Mouse (Mus musculus): Measurements from ENCODE around the gene Dnmbp. TPM values are rescaled to one million over a fixed set of nuclear protein-coding genes. Genes with fewer than 3 reads are reported as not detected.

Dnmbp gene
- polyA plus RNA-seq, 1 experiment from 2014 or later = 19.2 TPM

DNA sequence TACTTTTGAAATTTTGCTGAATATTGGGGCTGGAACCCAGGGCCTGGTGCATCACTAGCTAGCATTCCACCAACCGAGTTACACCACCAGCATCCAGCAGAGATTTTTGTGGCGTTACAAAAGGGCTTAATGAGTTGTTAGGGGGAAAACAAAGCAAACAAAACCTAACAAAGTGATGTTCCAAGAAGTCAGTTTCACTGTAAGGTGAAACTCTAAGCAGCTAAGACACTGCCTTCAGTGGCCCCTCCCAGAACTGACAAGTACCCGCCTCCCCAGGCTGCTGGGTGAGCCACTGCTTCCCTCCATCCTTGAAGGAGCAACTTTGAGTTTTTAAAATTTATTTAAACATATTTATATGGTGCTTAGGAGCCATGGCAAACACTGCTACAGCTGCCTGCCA lies 59.6 kb downstream of the Dnmbp start:
- Histone ChIP-seq H3K4me3 (replicated peaks; ENCODE audit: low read depth, low read length) (no peak overlapping the region), H3K27ac (no peak overlapping the region), H3K9me3 (replicated peaks; ENCODE audit: low read length) (no peaks in the 10 kb centered on the region), H3K4me1 (replicated peaks; ENCODE audit: insufficient read depth, low read length) (peaks cover 32% of the 10 kb centered on the region), H3K27me3 (ENCODE audit: insufficient read depth, low read length) (no peaks in the 10 kb centered on the region), H3K9ac (ENCODE audit: low read depth, low read length) (no peak overlapping the region), H3K4me2 (ENCODE audit: low read length) (peak overlapping the region; percentile 67; the same call in 1 of the 2 replicates), H3K36me3 (ENCODE audit: insufficient read depth, low read length) (no peaks in the 10 kb centered on the region)
- DNase-seq (ENCODE audit: low spot score) (no peak), ATAC-seq (replicated peaks; ENCODE audit: low FRiP score, low read depth) (no peak)
- 20% methylated on average over 3 of the region's 3 CpGs for WGBS
- TF ChIP-seq CTCF (IDR thresholded peaks at IDR 0.05; ENCODE audit: low read depth) = no peak

DNA sequence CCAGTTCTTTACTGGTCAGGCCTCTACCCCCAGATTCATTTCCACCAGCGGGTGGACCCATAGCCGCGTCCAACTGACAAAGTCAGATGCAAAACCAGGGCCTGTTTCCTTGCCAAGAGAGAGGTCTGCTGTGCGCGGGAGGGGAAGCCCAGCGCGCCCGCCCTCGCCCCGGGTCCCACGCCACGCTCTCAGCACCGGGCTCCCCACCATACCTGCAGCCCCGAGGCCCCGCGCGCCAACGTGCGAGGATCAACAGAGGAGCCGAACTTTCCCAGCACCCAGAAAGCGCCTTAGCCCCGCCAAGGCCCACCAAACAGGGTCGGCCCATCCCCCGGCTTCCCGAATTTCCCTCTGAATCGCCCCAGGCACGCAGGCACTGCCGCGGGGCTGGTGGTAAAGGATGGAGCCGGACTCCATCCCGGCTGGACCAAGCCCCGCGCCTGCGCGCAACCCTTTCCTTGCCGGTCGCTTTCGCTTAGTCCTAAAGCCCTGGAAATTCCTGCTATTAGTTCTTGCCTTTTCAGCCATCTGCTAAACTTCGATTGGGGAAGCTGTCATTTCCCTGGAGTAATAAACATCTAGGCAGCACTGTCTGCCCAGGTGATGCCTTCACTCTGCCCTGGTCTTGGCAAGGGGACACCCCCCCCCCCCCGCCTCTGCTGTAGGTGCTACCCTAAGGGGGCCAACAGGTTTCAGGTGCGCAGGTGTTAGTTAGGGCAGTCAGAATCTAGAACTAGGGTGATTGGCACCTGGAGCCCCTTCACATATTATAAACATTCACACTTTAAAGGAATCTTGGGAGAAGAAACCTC lies 60.4 kb downstream of the Dnmbp start:
- no peaks in the 10 kb centered on the region for H3K27me3 ChIP-seq (ENCODE audit: insufficient read depth, low read length)
- H3K4me1 ChIP-seq (replicated peaks; ENCODE audit: insufficient read depth, low read length) = peaks cover 27% of the 10 kb centered on the region
- no peaks in the 10 kb centered on the region for H3K36me3 ChIP-seq (ENCODE audit: insufficient read depth, low read length)
- ATAC-seq (replicated peaks; ENCODE audit: low FRiP score, low read depth) (peak; percentile 85), DNase-seq (ENCODE audit: low spot score) (peak; percentile 97)
- H3K27ac ChIP-seq = peak overlapping the region; percentile 87
- peak; percentile 31; the same call in 1 of the 2 replicates for TF ChIP-seq CTCF (IDR thresholded peaks at IDR 0.05; ENCODE audit: low read depth)
- H3K4me2 ChIP-seq (ENCODE audit: low read length) = peak overlapping the region; percentile 67
- peak overlapping the region; percentile 58 for H3K4me3 ChIP-seq (replicated peaks; ENCODE audit: low read depth, low read length)
- no peaks in the 10 kb centered on the region for H3K9me3 ChIP-seq (replicated peaks; ENCODE audit: low read length)
- H3K9ac ChIP-seq (ENCODE audit: low read depth, low read length) = peak overlapping the region; percentile 69
- 2% methylated on average over 41 of the region's 41 CpGs for WGBS

DNA sequence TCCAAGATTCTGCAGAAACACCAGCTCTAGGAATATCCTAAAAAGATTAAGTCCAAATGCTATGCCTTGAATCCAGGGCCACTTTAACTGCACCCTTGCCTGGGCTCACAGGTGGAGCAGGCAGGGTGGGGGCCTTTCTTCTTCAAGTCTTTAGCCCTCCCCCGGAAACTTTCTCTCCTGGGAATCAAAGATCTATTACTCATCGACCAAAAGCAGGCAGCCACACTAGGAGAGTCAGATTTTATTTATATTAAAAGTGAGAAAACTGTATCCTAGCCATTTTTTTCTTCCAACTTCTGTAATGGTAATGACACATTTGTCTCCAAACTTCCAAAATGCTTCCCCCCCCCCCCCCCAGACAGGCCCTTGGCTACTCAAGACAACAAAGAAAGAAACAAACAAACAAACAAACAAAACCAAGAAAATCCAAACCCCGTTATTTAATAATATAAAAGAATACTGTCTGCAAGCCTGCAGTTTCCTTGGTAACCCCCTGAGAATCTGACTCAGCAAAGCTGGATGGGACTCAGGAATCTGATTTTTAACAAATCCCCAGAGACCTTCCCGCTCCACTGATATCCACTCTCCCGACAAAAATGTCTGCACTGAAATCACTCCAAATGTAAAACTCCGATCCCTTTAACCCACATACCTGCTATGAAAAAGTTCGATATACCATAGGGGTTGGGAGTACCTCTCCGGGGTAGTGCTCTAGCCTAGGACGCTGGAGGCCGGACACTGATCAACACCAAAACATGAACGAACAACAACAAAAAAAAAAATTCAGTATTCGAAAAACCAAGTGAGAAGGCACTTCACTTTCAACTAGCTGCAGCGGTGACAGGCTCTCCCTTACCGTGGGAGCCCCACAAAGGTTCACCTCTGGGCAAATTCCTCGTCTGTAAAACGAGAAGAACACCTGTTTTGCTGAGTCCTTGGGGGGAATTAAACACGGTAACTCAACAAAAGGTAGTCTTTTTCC lies 61.6 kb downstream of the Dnmbp start:
- Histone ChIP-seq H3K4me2 (ENCODE audit: low read length) (peak overlapping the region; percentile 67), H3K4me1 (replicated peaks; ENCODE audit: insufficient read depth, low read length) (peaks cover 22% of the 10 kb centered on the region; the same call in 1 of the 2 replicates), H3K4me3 (replicated peaks; ENCODE audit: low read depth, low read length) (peak overlapping the region; percentile 58), H3K9ac (ENCODE audit: low read depth, low read length) (0 out of 2 replicates have a peak overlapping the region, but pooled peaks have one; percentile 69), H3K27ac (peak overlapping the region; percentile 87; the same call in 1 of the 2 replicates), H3K9me3 (replicated peaks; ENCODE audit: low read length) (no peaks in the 10 kb centered on the region), H3K36me3 (ENCODE audit: insufficient read depth, low read length) (0 out of 2 replicates have a peak, but pooled peaks cover 5% of the 10 kb centered on the region), H3K27me3 (ENCODE audit: insufficient read depth, low read length) (no peaks in the 10 kb centered on the region)
- 8% methylated on average over 17 of the region's 17 CpGs for WGBS
- ATAC-seq (replicated peaks; ENCODE audit: low FRiP score, low read depth) = no peak
- peak; percentile 59 for DNase-seq (ENCODE audit: low spot score)
- TF ChIP-seq CTCF (IDR thresholded peaks at IDR 0.05; ENCODE audit: low read depth) = no peak

DNA sequence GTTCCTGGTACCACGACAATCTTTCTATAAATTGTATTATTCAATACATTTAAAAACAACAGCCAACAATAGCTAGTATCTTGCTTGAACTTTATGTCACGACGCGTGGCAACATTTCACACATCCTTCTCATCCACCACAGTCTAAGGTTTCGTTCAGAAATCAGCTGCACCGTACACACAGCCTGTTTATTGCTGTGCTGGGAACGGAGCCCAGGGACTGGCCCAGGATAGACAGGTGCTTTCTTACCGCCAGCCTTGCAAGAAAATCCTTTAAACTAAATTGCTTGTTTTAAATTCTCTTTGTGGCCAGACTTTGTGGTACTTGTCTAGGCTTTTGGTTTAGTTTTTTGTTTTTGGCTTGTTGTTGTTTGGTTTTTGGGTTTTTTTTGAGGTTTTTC lies 62.6 kb downstream of the Dnmbp start:
- DNase-seq (ENCODE audit: low spot score) = no peak
- H3K27me3 ChIP-seq (ENCODE audit: insufficient read depth, low read length) = no peaks in the 10 kb centered on the region
- H3K4me2 ChIP-seq (ENCODE audit: low read length) = no peak overlapping the region
- H3K9ac ChIP-seq (ENCODE audit: low read depth, low read length) = no peak overlapping the region
- H3K4me3 ChIP-seq (replicated peaks; ENCODE audit: low read depth, low read length) = no peak overlapping the region
- no peak for ATAC-seq (replicated peaks; ENCODE audit: low FRiP score, low read depth)
- H3K9me3 ChIP-seq (replicated peaks; ENCODE audit: low read length) = no peaks in the 10 kb centered on the region
- WGBS = 78% methylated on average over 8 of the region's 8 CpGs
- no peak for TF ChIP-seq CTCF (IDR thresholded peaks at IDR 0.05; ENCODE audit: low read depth)
- H3K27ac ChIP-seq = no peak overlapping the region
- H3K4me1 ChIP-seq (replicated peaks; ENCODE audit: insufficient read depth, low read length) = peaks cover 15% of the 10 kb centered on the region; the same call in 1 of the 2 replicates
- 0 out of 2 replicates have a peak, but pooled peaks cover 9% of the 10 kb centered on the region for H3K36me3 ChIP-seq (ENCODE audit: insufficient read depth, low read length)

DNA sequence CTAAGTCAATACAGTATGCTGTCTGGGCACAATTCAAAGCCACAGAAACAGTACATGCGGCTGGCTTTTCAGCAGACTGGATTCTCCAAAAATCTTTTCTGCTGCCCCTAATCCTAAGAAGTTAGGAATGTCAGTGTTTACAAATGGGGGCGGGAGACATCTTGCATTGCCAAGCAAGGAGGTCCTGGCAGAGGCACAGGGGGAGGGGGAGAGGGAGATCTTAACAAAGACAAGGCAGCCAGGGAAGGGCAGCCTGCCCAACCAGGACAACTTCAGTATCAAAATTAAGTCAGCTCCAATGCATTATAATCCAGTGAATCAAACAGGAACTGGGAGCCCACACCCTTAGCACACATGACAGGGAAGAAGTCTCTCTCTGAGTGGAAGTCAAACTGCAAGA lies 64.0 kb downstream of the Dnmbp start:
- Histone ChIP-seq H3K36me3 (ENCODE audit: insufficient read depth, low read length) (peaks cover 15% of the 10 kb centered on the region; the same call in 1 of the 2 replicates), H3K9ac (ENCODE audit: low read depth, low read length) (no peak overlapping the region), H3K27me3 (ENCODE audit: insufficient read depth, low read length) (no peaks in the 10 kb centered on the region), H3K4me1 (replicated peaks; ENCODE audit: insufficient read depth, low read length) (peaks cover 15% of the 10 kb centered on the region; the same call in 1 of the 2 replicates), H3K4me2 (ENCODE audit: low read length) (no peak overlapping the region), H3K27ac (no peak overlapping the region), H3K4me3 (replicated peaks; ENCODE audit: low read depth, low read length) (no peak overlapping the region), H3K9me3 (replicated peaks; ENCODE audit: low read length) (no peaks in the 10 kb centered on the region)
- ATAC-seq (replicated peaks; ENCODE audit: low FRiP score, low read depth) = no peak
- no peak for DNase-seq (ENCODE audit: low spot score)
- 55% methylated on average over 2 of the region's 2 CpGs for WGBS
- TF ChIP-seq CTCF (IDR thresholded peaks at IDR 0.05; ENCODE audit: low read depth) = no peak

DNA sequence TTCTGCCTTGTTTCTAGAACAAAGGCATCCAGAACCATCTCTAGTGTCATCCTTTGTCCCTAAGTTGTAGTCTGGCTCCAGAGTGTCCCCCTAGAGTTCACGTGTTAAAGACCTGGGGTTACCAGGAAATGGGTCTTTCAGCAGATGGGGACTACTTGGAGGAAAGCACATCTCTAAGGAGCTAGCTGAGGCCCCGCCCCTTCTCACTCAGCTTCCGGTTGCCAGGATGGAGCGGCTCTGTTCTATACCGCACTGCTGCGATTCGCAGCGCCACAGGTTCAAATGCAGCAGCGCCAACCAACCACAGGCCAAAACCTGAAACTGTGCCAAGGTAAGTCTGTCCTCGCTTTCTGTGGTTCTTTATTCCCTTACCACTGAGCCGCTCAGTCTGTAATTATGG lies 65.6 kb downstream of the Dnmbp start:
- H3K27ac ChIP-seq = no peak overlapping the region
- H3K4me3 ChIP-seq (replicated peaks; ENCODE audit: low read depth, low read length) = no peak overlapping the region
- no peak for TF ChIP-seq CTCF (IDR thresholded peaks at IDR 0.05; ENCODE audit: low read depth)
- DNase-seq (ENCODE audit: low spot score) (no peak), ATAC-seq (replicated peaks; ENCODE audit: low FRiP score, low read depth) (no peak)
- H3K36me3 ChIP-seq (ENCODE audit: insufficient read depth, low read length) = peaks cover 30% of the 10 kb centered on the region
- no peaks in the 10 kb centered on the region for H3K27me3 ChIP-seq (ENCODE audit: insufficient read depth, low read length)
- 92% methylated on average over 11 of the region's 11 CpGs for WGBS
- H3K4me1 ChIP-seq (replicated peaks; ENCODE audit: insufficient read depth, low read length) = peaks cover 9% of the 10 kb centered on the region; the same call in 1 of the 2 replicates
- H3K9ac ChIP-seq (ENCODE audit: low read depth, low read length) = no peak overlapping the region
- no peaks in the 10 kb centered on the region for H3K9me3 ChIP-seq (replicated peaks; ENCODE audit: low read length)
- no peak overlapping the region for H3K4me2 ChIP-seq (ENCODE audit: low read length)
